Mouse (Mus musculus) gastrocnemius, postnatal 14 days (tissue): ENCODE results near the gene Gja4. TPM values are rescaled to one million over a fixed set of nuclear protein-coding genes. Genes with fewer than 3 reads are reported as not detected.

ENCODE experiments used
- total RNA-seq, 2 experiments: library from RNA; stranded (reverse); gene quantifications; 2 replicates each; pipeline ENCODE4 v1.2.3; 2021

The Gja4 gene
- total RNA-seq, 2 experiments from 2014 or later = 13.2 to 14.8 TPM

Other genes starting within 250 kb of the Gja4 start
- gene Zmym6, start 236.7 kb downstream of the Gja4 start, total RNA-seq = 1 to 10 TPM; 3.5 to 3.9 TPM
- 1 to 10 TPM in 1 of 2 experiments, under 1 TPM in 1; 0.94 to 1.1 TPM for gene Tmem35b, start 190.3 kb downstream of the Gja4 start, total RNA-seq
- under 1 TPM; 0.18 to 0.27 TPM for gene Dlgap3, start 144.8 kb downstream of the Gja4 start, total RNA-seq
- 10 to 100 TPM; 28.9 to 29.1 TPM for gene Smim12, start 70.3 kb downstream of the Gja4 start, total RNA-seq
- not detected for gene Gjb3, start 16.8 kb upstream of the Gja4 start, total RNA-seq
- gene Gjb4, start 40.0 kb upstream of the Gja4 start, total RNA-seq = not detected
- under 1 TPM; 0.27 to 0.47 TPM for gene Gjb5, start 44.1 kb upstream of the Gja4 start, total RNA-seq